Mouse (Mus musculus): ENCODE results near the gene Krtap12-1. TPM values are rescaled to one million over a fixed set of nuclear protein-coding genes. Genes with fewer than 3 reads are reported as not detected.
"Not testable (repeated sequence)": the region's sequence is repeated elsewhere in the genome, so short reads cannot be mapped to it uniquely, and the experiment has no call there.

Gene Krtap12-1
- total RNA-seq, 1 experiment from 2014 or later = not detected

DNA sequence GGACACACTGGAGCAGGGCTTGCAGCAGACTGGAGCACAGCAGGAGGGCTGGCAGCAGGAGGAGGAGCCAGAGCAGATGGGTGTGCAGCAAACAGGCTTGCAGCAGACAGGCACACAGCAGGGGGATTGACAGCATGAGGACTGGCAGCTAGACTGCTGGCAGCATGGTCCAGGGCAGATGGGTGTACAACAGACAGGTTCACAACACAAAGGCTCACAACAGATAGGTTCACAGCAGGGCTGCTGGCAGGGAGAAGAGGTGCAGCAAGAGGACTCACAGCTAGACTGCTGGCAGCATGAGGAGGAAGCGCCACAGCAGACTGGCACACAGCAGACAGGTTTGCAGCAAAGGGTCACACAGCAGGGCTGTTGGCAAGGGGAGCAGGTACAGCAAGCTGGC is 30.3 kb downstream of the Krtap12-1 start:
- not testable (repeated sequence) for DNase-seq

GRCm38 (mm10) chr10:77751254-77751653 is 30.9 kb downstream of the Krtap12-1 start, which contains the start of gene Gm9736:
TSS of gene Gm9736 (minus strand) at chr10:77751354.
- DNase-seq = not testable (repeated sequence)

- DNase-seq = not testable (repeated sequence)
Measured at GRCm38 (mm10) chr10:77752312-77752711, 31.9 kb downstream of the Krtap12-1 start.

DNA sequence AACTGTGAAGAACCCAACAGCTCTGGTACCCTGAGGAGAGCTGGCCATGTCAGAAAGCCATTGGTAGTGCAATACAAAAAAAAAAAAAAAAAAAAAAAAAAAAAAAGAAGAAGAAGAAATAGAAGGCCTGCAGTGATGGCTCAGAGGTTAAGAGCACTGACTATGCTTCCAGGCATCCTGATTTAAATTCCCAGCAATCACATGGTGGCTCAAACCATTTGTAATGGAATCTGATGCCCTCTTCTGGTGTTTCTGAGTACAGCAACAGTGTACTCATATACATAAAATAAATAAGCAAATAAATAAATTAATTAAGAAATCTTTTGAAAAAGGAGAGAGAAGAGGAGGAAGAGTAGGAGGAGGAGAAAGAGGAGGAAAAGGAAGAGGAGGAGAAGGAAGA is 33.0 kb downstream of the Krtap12-1 start:
- no peak for DNase-seq

DNA sequence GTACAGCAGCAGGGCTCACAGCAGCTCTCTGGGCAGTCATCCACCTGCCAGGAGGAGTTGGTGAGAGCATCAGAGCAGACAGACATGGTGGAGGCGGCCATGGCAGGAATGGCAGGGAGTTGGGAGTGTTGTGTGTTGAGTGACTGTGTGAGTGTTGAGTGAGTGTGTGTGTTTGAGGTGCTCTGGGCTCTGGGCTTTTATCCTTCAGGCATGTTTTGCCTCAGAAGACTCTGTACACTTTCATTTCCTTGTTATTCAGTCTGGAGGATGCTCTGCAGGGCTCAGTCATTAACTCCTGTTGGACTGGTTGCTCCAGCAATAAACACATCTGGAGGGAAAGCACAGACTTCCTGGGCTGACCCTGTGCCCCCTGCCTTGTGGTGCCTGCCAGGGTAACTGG is 39.2 kb downstream of the Krtap12-1 start, which contains the start of gene Gm3233:
Gene Gm3233 (minus strand): TSS at position 101 of the 400 bp plus-strand sequence.
- not testable (repeated sequence) for DNase-seq

- DNase-seq = no peak
Measured at GRCm38 (mm10) chr10:77769727-77770126, 49.3 kb downstream of the Krtap12-1 start.

Other genes starting within 250 kb of the Krtap12-1 start
- gene Fam207a, start 204.8 kb upstream of the Krtap12-1 start, total RNA-seq (2021) = 23.1 and 24.6 TPM in 2 replicates
- gene Itgb2, start 190.3 kb upstream of the Krtap12-1 start, total RNA-seq (2021) = 2.2 and 3.3 TPM in 2 replicates
- gene Pttg1ip, start 138.9 kb upstream of the Krtap12-1 start, total RNA-seq (2021) = 154 and 195 TPM in 2 replicates
- 104 and 117 TPM in 2 replicates for gene Sumo3, start 114.5 kb upstream of the Krtap12-1 start, total RNA-seq (2021)
- 20.9 TPM in 1 of 2 replicates, not detected in the other for gene Gm49325, start 114.4 kb upstream of the Krtap12-1 start, total RNA-seq (2021)
- gene Ube2g2, start 98.3 kb upstream of the Krtap12-1 start, total RNA-seq (2021) = 45.4 and 45.5 TPM in 2 replicates
- gene Tspear, start 34.0 kb upstream of the Krtap12-1 start, total RNA-seq (2021) = 0.39 and 0.86 TPM in 2 replicates
- gene Gm19402, start 29.8 kb upstream of the Krtap12-1 start, total RNA-seq (2021) = not detected in 2 replicates
- not detected in 2 replicates for gene Gm9508, start 23.4 kb upstream of the Krtap12-1 start, total RNA-seq (2021)
- gene Gm10272, start 14.0 kb upstream of the Krtap12-1 start, total RNA-seq (2021) = not detected in 2 replicates
- not detected in 2 replicates for gene Gm10024, start 9.1 kb upstream of the Krtap12-1 start, total RNA-seq (2021)
- gene Gm10142, start 4.8 kb upstream of the Krtap12-1 start, total RNA-seq (2021) = not detected in 2 replicates
- gene Gm10100, start 5.9 kb downstream of the Krtap12-1 start, total RNA-seq (2021) = not detected in 2 replicates
- not detected in 2 replicates for gene Gm18596, start 22.0 kb downstream of the Krtap12-1 start, total RNA-seq (2021)
- gene Gm9736, start 30.8 kb downstream of the Krtap12-1 start, total RNA-seq (2021) = not detected in 2 replicates
- gene Gm3233, start 39.1 kb downstream of the Krtap12-1 start, total RNA-seq (2021) = not detected in 2 replicates
- not detected in 2 replicates for gene Gm3238, start 50.7 kb downstream of the Krtap12-1 start, total RNA-seq (2021)
- not detected in 2 replicates for gene Gm7138, start 56.3 kb downstream of the Krtap12-1 start, total RNA-seq (2021)
- not detected in 2 replicates for gene Gm3250, start 61.9 kb downstream of the Krtap12-1 start, total RNA-seq (2021)
- gene Gm7137, start 67.6 kb downstream of the Krtap12-1 start, total RNA-seq (2021) = not detected in 2 replicates
- gene Gm9639, start 74.5 kb downstream of the Krtap12-1 start, total RNA-seq (2021) = not detected in 2 replicates
- not detected in 2 replicates for gene Gm19668, start 78.5 kb downstream of the Krtap12-1 start, total RNA-seq (2021)
- gene Gm9507, start 91.2 kb downstream of the Krtap12-1 start, total RNA-seq (2021) = not detected in 2 replicates
- not detected in 2 replicates for gene Gm2696, start 94.1 kb downstream of the Krtap12-1 start, total RNA-seq (2021)
- gene Krtap10-4, start 106.5 kb downstream of the Krtap12-1 start, total RNA-seq (2021) = not detected in 2 replicates
- gene Krtap10-10, start 115.3 kb downstream of the Krtap12-1 start, total RNA-seq (2021) = not detected in 2 replicates
- gene Gm36176, start 126.2 kb downstream of the Krtap12-1 start, total RNA-seq (2021) = not detected in 2 replicates
- not detected in 2 replicates for gene Gm10318, start 132.3 kb downstream of the Krtap12-1 start, total RNA-seq (2021)
- not detected in 2 replicates for gene Gm3285, start 141.4 kb downstream of the Krtap12-1 start, total RNA-seq (2021)
- gene Lrrc3, start 181.9 kb downstream of the Krtap12-1 start, total RNA-seq (2021) = 5.5 and 8.0 TPM in 2 replicates
- gene Trpm2, start 250.0 kb downstream of the Krtap12-1 start, total RNA-seq (2021) = 1.2 and 2.7 TPM in 2 replicates

Measured in adrenal gland, postnatal 25 days (tissue).